Mouse (Mus musculus): ENCODE data around the gene Fam163b. TPM values are rescaled to one million over a fixed set of nuclear protein-coding genes. Genes with fewer than 3 reads are reported as not detected.
A peak's percentile ranks its signal among the peaks of the same experiment; 100 is the strongest.

Gene Fam163b
- polyA plus RNA-seq, 1 experiment from 2014 or later: 0.09 TPM

GRCm38 (mm10) chr2:27079152-27079584, 63.1 kb downstream of the Fam163b start, which contains the start of gene Adamtsl2:
TSS of gene Adamtsl2 (plus strand) at chr2:27079379.
- H3K4me2 ChIP-seq (ENCODE audit: low read depth, low read length, severe bottlenecking): 0 out of 2 replicates have a peak within 1 kb of the TSS, but pooled peaks have one; percentile 21
- DNase-seq (ENCODE audit: low spot score) (peak; percentile 73), ATAC-seq (replicated peaks; ENCODE audit: low FRiP score) (peak; percentile 46; the same call in 1 of the 2 replicates)
- WGBS: 10% methylated on average over 10 of the region's 10 CpGs
- peak within 1 kb of the TSS; percentile 16; the same call in 1 of the 2 replicates for H3K9ac ChIP-seq (ENCODE audit: low read length)
- no peaks in the 10 kb centered on the region for H3K9me3 ChIP-seq (ENCODE audit: control insufficient read depth, low read length)
- peaks cover 6% of the 10 kb centered on the region; the same call in 1 of the 2 replicates for H3K4me1 ChIP-seq (replicated peaks; ENCODE audit: control insufficient read depth, insufficient read depth, low read length)
- H3K27ac ChIP-seq (ENCODE audit: low read depth, low read length): no peak within 1 kb of the TSS
- H3K27me3 ChIP-seq (ENCODE audit: control insufficient read depth, insufficient read depth, low read length): no peaks in the 10 kb centered on the region
- H3K36me3 ChIP-seq (ENCODE audit: control insufficient read depth, insufficient read depth, low read length): no peaks in the 10 kb centered on the region
- H3K4me3 ChIP-seq (ENCODE audit: low read depth, low read length): no peak within 1 kb of the TSS

- Histone ChIP-seq H3K9ac (ENCODE audit: low read length) (no peak overlapping the region), H3K27ac (ENCODE audit: low read depth, low read length) (no peak overlapping the region), H3K27me3 (ENCODE audit: control insufficient read depth, insufficient read depth, low read length) (no peaks in the 10 kb centered on the region), H3K36me3 (ENCODE audit: control insufficient read depth, insufficient read depth, low read length) (no peaks in the 10 kb centered on the region), H3K9me3 (ENCODE audit: control insufficient read depth, low read length) (no peaks in the 10 kb centered on the region), H3K4me3 (ENCODE audit: low read depth, low read length) (no peak overlapping the region), H3K4me2 (ENCODE audit: low read depth, low read length, severe bottlenecking) (no peak overlapping the region), H3K4me1 (replicated peaks; ENCODE audit: control insufficient read depth, insufficient read depth, low read length) (peaks cover 6% of the 10 kb centered on the region; the same call in 1 of the 2 replicates)
- DNase-seq (ENCODE audit: low spot score): no peak
- 44% methylated on average over 2 of the region's 2 CpGs for WGBS
- ATAC-seq (replicated peaks; ENCODE audit: low FRiP score): no peak
Observed at GRCm38 (mm10) chr2:27078312-27078711, 64.0 kb downstream of the Fam163b start.

GRCm38 (mm10) chr2:27077655-27078244, 64.5 kb downstream of the Fam163b start:
- H3K27me3 ChIP-seq (ENCODE audit: control insufficient read depth, insufficient read depth, low read length): no peaks in the 10 kb centered on the region
- H3K4me1 ChIP-seq (replicated peaks; ENCODE audit: control insufficient read depth, insufficient read depth, low read length): peaks cover 6% of the 10 kb centered on the region; the same call in 1 of the 2 replicates
- DNase-seq (ENCODE audit: low spot score): no peak
- WGBS: 64% methylated on average over 10 of the region's 10 CpGs
- H3K4me2 ChIP-seq (ENCODE audit: low read depth, low read length, severe bottlenecking): no peak overlapping the region
- no peak for ATAC-seq (replicated peaks; ENCODE audit: low FRiP score)
- no peaks in the 10 kb centered on the region for H3K9me3 ChIP-seq (ENCODE audit: control insufficient read depth, low read length)
- H3K36me3 ChIP-seq (ENCODE audit: control insufficient read depth, insufficient read depth, low read length): no peaks in the 10 kb centered on the region
- H3K27ac ChIP-seq (ENCODE audit: low read depth, low read length): no peak overlapping the region
- no peak overlapping the region for H3K9ac ChIP-seq (ENCODE audit: low read length)
- no peak overlapping the region for H3K4me3 ChIP-seq (ENCODE audit: low read depth, low read length)

GRCm38 (mm10) chr2:27075485-27075884, 66.8 kb downstream of the Fam163b start:
- Histone ChIP-seq H3K9me3 (ENCODE audit: control insufficient read depth, low read length) (no peaks in the 10 kb centered on the region), H3K27me3 (ENCODE audit: control insufficient read depth, insufficient read depth, low read length) (no peaks in the 10 kb centered on the region), H3K27ac (ENCODE audit: low read depth, low read length) (no peak overlapping the region), H3K9ac (ENCODE audit: low read length) (no peak overlapping the region), H3K4me1 (replicated peaks; ENCODE audit: control insufficient read depth, insufficient read depth, low read length) (peaks cover 6% of the 10 kb centered on the region; the same call in 1 of the 2 replicates), H3K36me3 (ENCODE audit: control insufficient read depth, insufficient read depth, low read length) (no peaks in the 10 kb centered on the region), H3K4me2 (ENCODE audit: low read depth, low read length, severe bottlenecking) (no peak overlapping the region), H3K4me3 (ENCODE audit: low read depth, low read length) (no peak overlapping the region)
- ATAC-seq (replicated peaks; ENCODE audit: low FRiP score): no peak
- DNase-seq (ENCODE audit: low spot score): peak; percentile 57
- 62% methylated on average over 3 of the region's 3 CpGs for WGBS

- 95% methylated on average over 4 of the region's 4 CpGs for WGBS
Observed at GRCm38 (mm10) chr2:27074804-27075203, 67.5 kb downstream of the Fam163b start.

GRCm38 (mm10) chr2:27073407-27073806, 68.9 kb downstream of the Fam163b start:
- 79% methylated on average over 4 of the region's 4 CpGs for WGBS

More at GRCm38 (mm10) chr2:27074804-27075203, 67.5 kb downstream of the Fam163b start:
- Histone ChIP-seq H3K36me3 (ENCODE audit: control insufficient read depth, insufficient read depth, low read length) (no peaks in the 10 kb centered on the region), H3K9ac (ENCODE audit: low read length) (no peak overlapping the region), H3K27me3 (ENCODE audit: control insufficient read depth, insufficient read depth, low read length) (no peaks in the 10 kb centered on the region), H3K4me2 (ENCODE audit: low read depth, low read length, severe bottlenecking) (no peak overlapping the region), H3K4me1 (replicated peaks; ENCODE audit: control insufficient read depth, insufficient read depth, low read length) (peaks cover 6% of the 10 kb centered on the region; the same call in 1 of the 2 replicates), H3K27ac (ENCODE audit: low read depth, low read length) (no peak overlapping the region), H3K4me3 (ENCODE audit: low read depth, low read length) (no peak overlapping the region), H3K9me3 (ENCODE audit: control insufficient read depth, low read length) (no peaks in the 10 kb centered on the region)
- DNase-seq (ENCODE audit: low spot score) (no peak), ATAC-seq (replicated peaks; ENCODE audit: low FRiP score) (no peak)

GRCm38 (mm10) chr2:27071978-27072377, 70.3 kb downstream of the Fam163b start, which contains the start of gene Mymk:
TSS of gene Mymk (minus strand) at chr2:27072179.
- H3K4me1 ChIP-seq (replicated peaks; ENCODE audit: control insufficient read depth, insufficient read depth, low read length): no peaks in the 10 kb centered on the region
- H3K36me3 ChIP-seq (ENCODE audit: control insufficient read depth, insufficient read depth, low read length): no peaks in the 10 kb centered on the region
- DNase-seq (ENCODE audit: low spot score) (no peak), ATAC-seq (replicated peaks; ENCODE audit: low FRiP score) (no peak)
- H3K27ac ChIP-seq (ENCODE audit: low read depth, low read length): no peak within 1 kb of the TSS
- 84% methylated on average over 2 of the region's 2 CpGs for WGBS
- no peak within 1 kb of the TSS for H3K4me2 ChIP-seq (ENCODE audit: low read depth, low read length, severe bottlenecking)
- no peak within 1 kb of the TSS for H3K9ac ChIP-seq (ENCODE audit: low read length)
- H3K27me3 ChIP-seq (ENCODE audit: control insufficient read depth, insufficient read depth, low read length): no peaks in the 10 kb centered on the region
- H3K4me3 ChIP-seq (ENCODE audit: low read depth, low read length): no peak within 1 kb of the TSS
- H3K9me3 ChIP-seq (ENCODE audit: control insufficient read depth, low read length): no peaks in the 10 kb centered on the region

More at GRCm38 (mm10) chr2:27073407-27073806, 68.9 kb downstream of the Fam163b start:
- Histone ChIP-seq H3K4me1 (replicated peaks; ENCODE audit: control insufficient read depth, insufficient read depth, low read length) (no peaks in the 10 kb centered on the region), H3K9ac (ENCODE audit: low read length) (no peak overlapping the region), H3K36me3 (ENCODE audit: control insufficient read depth, insufficient read depth, low read length) (no peaks in the 10 kb centered on the region), H3K4me3 (ENCODE audit: low read depth, low read length) (no peak overlapping the region), H3K27ac (ENCODE audit: low read depth, low read length) (no peak overlapping the region), H3K9me3 (ENCODE audit: control insufficient read depth, low read length) (no peaks in the 10 kb centered on the region), H3K27me3 (ENCODE audit: control insufficient read depth, insufficient read depth, low read length) (no peaks in the 10 kb centered on the region), H3K4me2 (ENCODE audit: low read depth, low read length, severe bottlenecking) (no peak overlapping the region)
- no peak for ATAC-seq (replicated peaks; ENCODE audit: low FRiP score)
- DNase-seq (ENCODE audit: low spot score): no peak

- Histone ChIP-seq H3K9ac (ENCODE audit: low read length) (no peak overlapping the region), H3K9me3 (ENCODE audit: control insufficient read depth, low read length) (no peaks in the 10 kb centered on the region), H3K27me3 (ENCODE audit: control insufficient read depth, insufficient read depth, low read length) (no peaks in the 10 kb centered on the region), H3K27ac (ENCODE audit: low read depth, low read length) (no peak overlapping the region), H3K36me3 (ENCODE audit: control insufficient read depth, insufficient read depth, low read length) (no peaks in the 10 kb centered on the region), H3K4me2 (ENCODE audit: low read depth, low read length, severe bottlenecking) (no peak overlapping the region), H3K4me3 (ENCODE audit: low read depth, low read length) (no peak overlapping the region), H3K4me1 (replicated peaks; ENCODE audit: control insufficient read depth, insufficient read depth, low read length) (no peaks in the 10 kb centered on the region)
- ATAC-seq (replicated peaks; ENCODE audit: low FRiP score): no peak
- no peak for DNase-seq (ENCODE audit: low spot score)
- 82% methylated on average over 4 of the region's 4 CpGs for WGBS
Observed at GRCm38 (mm10) chr2:27071137-27071536, 71.2 kb downstream of the Fam163b start.
